Mouse (Mus musculus) liver, adult 2 months (tissue): Measurements from ENCODE around the gene Jakmip3.

Experiments
- CTCF ChIP-seq: fragments of 200-500 bp; IDR thresholded peaks from 2 replicates; pipeline ENCODE4 v1.5.1; 2011; ENCODE audit warnings: low read depth, low read length, control low read depth
- POLR2A ChIP-seq: fragments of 200-500 bp; IDR thresholded peaks from 2 replicates; pipeline ENCODE4 v1.6.1; 2011; ENCODE audit warnings: low read length, control low read depth; ENCODE audit not compliant: insufficient read depth; ENCODE audit errors: extremely low read depth

DNA sequence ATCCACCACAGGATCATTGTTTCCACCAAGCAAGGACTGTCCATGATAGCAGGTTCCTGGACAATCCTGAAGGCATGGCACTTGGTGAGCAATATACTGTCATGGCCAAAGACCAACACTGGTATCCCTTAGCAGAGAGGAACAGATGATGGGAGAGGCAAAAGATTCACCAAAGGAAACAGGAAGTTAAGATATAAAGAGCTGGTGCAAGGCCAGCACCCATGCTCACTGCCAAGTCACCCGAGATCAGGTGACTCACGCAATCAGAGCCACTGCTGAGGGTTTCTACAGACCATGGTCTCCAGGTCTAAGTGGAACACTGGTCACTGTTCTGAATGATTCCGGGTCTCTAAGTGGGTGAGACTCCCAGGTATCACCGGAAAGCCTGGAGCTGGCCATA, 185.4 kb downstream of the Jakmip3 start:
- TF ChIP-seq POLR2A, result no peak
- TF ChIP-seq CTCF, result no peak
